Mouse (Mus musculus) intestine, embryonic 15.5 days (tissue): ENCODE results near the gene Efnb2. TPM values are rescaled to one million over a fixed set of nuclear protein-coding genes. Genes with fewer than 3 reads are reported as not detected.
A peak's percentile ranks its signal among the peaks of the same experiment; 100 is the strongest.

Experiments
- ATAC-seq: fragments of 200-750 bp; cut with Nextera tagmentation; 2 replicates; pipeline ENCODE4 v1.8.0; 2017; ENCODE audit warnings: moderate TSS enrichment, moderate library complexity
- H3K27ac ChIP-seq: fragments of 300-500 bp; sonication (generic); 2 replicates; pipeline ENCODE4 v1.5.1; 2015; ENCODE audit warnings: mild to moderate bottlenecking, inconsistent platforms
- H3K27me3 ChIP-seq: fragments of 300-500 bp; sonication (generic); replicated peaks from 2 replicates; pipeline ENCODE4 v1.6.1; 2015; ENCODE audit warnings: inconsistent platforms
- H3K36me3 ChIP-seq: fragments of 300-500 bp; sonication (generic); 2 replicates; pipeline ENCODE4 v1.6.1; 2015; ENCODE audit warnings: inconsistent platforms
- H3K4me1 ChIP-seq: fragments of 300-500 bp; sonication (generic); replicated peaks from 2 replicates; pipeline ENCODE4 v1.6.1; 2015; ENCODE audit warnings: inconsistent platforms
- H3K4me2 ChIP-seq: fragments of 300-500 bp; sonication (generic); replicated peaks from 2 replicates; pipeline ENCODE4 v1.6.1; 2015; ENCODE audit warnings: mild to moderate bottlenecking, inconsistent platforms
- H3K4me3 ChIP-seq: fragments of 300-500 bp; sonication (generic); replicated peaks from 2 replicates; pipeline ENCODE4 v1.5.1; 2015; ENCODE audit warnings: inconsistent platforms
- H3K9ac ChIP-seq: fragments of 300-500 bp; sonication (generic); 2 replicates; pipeline ENCODE4 v1.6.1; 2015; ENCODE audit warnings: inconsistent platforms
- H3K9me3 ChIP-seq: fragments of 300-500 bp; sonication (generic); 2 replicates; pipeline ENCODE4 v1.6.1; 2016; ENCODE audit warnings: inconsistent platforms
- WGBS: fragments of 180-500 bp; shearing (Covaris S2); methylation state at CpG from one replicate; pipeline ENCODE4 v1.1.7; 2015; 5-methylcytosine and 5-hydroxymethylcytosine counted together
- polyA plus RNA-seq: library from polyadenylated mRNA; unstranded; fragments of >200 nt; fragmentation: Nextera tagmentation; extraction: Ambion mirVana; gene quantifications from 2 replicates; pipeline ENCODE4 v1.2.1, GENCODE M21; 2015

The Efnb2 gene
- polyA plus RNA-seq, 1 experiment from 2014 or later = 14.1 TPM

GRCm38 (mm10) chr8:8652388-8652787 lies 8.7 kb downstream of the Efnb2 start:
- Histone ChIP-seq H3K9me3 (no peaks in the 10 kb centered on the region), H3K36me3 (no peaks in the 10 kb centered on the region), H3K4me1 (peaks cover 16% of the 10 kb centered on the region), H3K4me3 (no peak overlapping the region), H3K9ac (no peak overlapping the region), H3K4me2 (no peak overlapping the region), H3K27me3 (no peaks in the 10 kb centered on the region), H3K27ac (no peak overlapping the region)
- 76% methylated on average over 4 of the region's 4 CpGs for WGBS
- ATAC-seq = peak; percentile 74

DNA sequence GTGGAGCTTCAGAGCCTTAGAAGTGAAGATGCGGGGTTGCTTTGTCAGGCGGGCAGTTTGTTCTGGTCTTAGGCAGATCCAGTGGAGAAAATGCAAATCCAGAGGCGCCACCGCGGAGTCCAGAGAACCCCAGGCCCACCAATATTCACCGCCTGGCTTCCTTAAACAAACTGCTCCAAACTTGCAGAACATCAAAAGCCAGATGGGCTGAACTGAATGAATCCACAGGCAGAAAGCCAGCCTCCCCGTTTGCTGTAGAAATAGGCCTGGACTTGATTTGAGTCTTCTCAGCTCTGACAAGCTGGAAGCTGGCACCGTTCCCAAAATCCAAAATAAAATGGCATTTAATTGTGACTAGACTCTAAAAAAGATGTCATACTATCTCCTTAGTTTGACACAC lies 11.1 kb downstream of the Efnb2 start:
- 54% methylated on average over 8 of the region's 8 CpGs for WGBS
- no peak overlapping the region for H3K27ac ChIP-seq
- H3K4me1 ChIP-seq = peaks cover 9% of the 10 kb centered on the region
- H3K4me2 ChIP-seq = no peak overlapping the region
- no peaks in the 10 kb centered on the region for H3K9me3 ChIP-seq
- H3K4me3 ChIP-seq = no peak overlapping the region
- H3K9ac ChIP-seq = no peak overlapping the region
- H3K36me3 ChIP-seq = no peaks in the 10 kb centered on the region
- no peaks in the 10 kb centered on the region for H3K27me3 ChIP-seq
- no peak for ATAC-seq

DNA sequence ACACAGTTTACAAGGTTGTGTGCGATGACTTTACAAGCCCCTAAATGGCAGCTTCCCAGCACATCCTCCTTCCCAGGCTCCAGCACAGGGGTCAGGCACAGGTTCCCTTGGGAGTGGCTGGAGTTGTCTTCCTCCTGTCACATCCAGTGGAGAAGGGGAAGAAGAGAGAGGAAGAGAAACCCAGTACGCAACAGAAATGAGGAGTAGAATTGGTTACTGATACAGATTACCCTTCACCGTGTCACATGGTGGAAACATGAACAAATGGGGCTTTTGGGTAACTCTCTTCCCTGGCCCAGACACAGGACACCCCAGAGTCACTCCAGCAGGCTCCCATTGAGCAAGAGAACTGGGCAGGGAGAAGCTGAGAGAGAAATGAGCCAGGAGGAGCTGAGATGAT lies 11.5 kb downstream of the Efnb2 start:
- H3K4me1 ChIP-seq = peaks cover 9% of the 10 kb centered on the region
- H3K4me2 ChIP-seq = no peak overlapping the region
- no peaks in the 10 kb centered on the region for H3K36me3 ChIP-seq
- no peak overlapping the region for H3K4me3 ChIP-seq
- H3K27me3 ChIP-seq = no peaks in the 10 kb centered on the region
- no peak overlapping the region for H3K27ac ChIP-seq
- 87% methylated on average over 3 of the region's 3 CpGs for WGBS
- no peaks in the 10 kb centered on the region for H3K9me3 ChIP-seq
- no peak overlapping the region for H3K9ac ChIP-seq
- no peak for ATAC-seq

- ATAC-seq = peak; percentile 21; the same call in 1 of the 2 replicates
- H3K27ac ChIP-seq = no peak overlapping the region
- H3K27me3 ChIP-seq = no peaks in the 10 kb centered on the region
- H3K9ac ChIP-seq = no peak overlapping the region
- no peaks in the 10 kb centered on the region for H3K9me3 ChIP-seq
- H3K4me1 ChIP-seq = peaks cover 9% of the 10 kb centered on the region
- H3K4me2 ChIP-seq = no peak overlapping the region
- no peak overlapping the region for H3K4me3 ChIP-seq
- 68% methylated on average over 7 of the region's 7 CpGs for WGBS
- no peaks in the 10 kb centered on the region for H3K36me3 ChIP-seq
Measured at GRCm38 (mm10) chr8:8648686-8649085, 12.4 kb downstream of the Efnb2 start.

- ATAC-seq = 0 out of 2 replicates have a peak, but pooled peaks have one; percentile 23
- Histone ChIP-seq H3K4me3 (no peak overlapping the region), H3K27ac (no peak overlapping the region), H3K9me3 (no peaks in the 10 kb centered on the region), H3K4me2 (no peak overlapping the region), H3K4me1 (peaks cover 6% of the 10 kb centered on the region; the same call in 1 of the 2 replicates), H3K27me3 (no peaks in the 10 kb centered on the region), H3K36me3 (no peaks in the 10 kb centered on the region), H3K9ac (no peak overlapping the region)
- WGBS = 71% methylated on average over 7 of the region's 7 CpGs
Measured at GRCm38 (mm10) chr8:8647824-8648223, 13.2 kb downstream of the Efnb2 start.

DNA sequence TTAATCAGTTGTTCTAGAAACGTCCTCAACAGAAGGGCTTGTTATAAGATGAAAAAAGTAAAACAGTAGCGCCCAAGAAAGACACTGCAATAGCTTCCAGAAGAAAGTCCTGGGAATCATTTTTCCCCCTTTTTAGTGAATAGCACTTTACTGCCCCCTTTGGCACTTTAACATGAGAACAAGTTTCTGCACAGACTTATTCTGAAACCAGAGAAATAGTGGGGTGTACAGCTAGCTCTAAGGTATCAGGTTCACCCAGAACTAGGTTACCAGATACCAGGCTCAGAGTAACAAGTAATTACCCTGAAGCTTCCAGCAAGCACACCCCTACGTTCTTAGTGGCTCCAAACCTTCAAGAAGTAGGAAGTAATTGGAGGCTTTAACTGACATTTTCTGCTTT lies 13.7 kb downstream of the Efnb2 start:
- no peak overlapping the region for H3K4me3 ChIP-seq
- no peak overlapping the region for H3K27ac ChIP-seq
- H3K27me3 ChIP-seq = no peaks in the 10 kb centered on the region
- H3K4me1 ChIP-seq = 0 out of 2 replicates have a peak, but pooled peaks cover 6% of the 10 kb centered on the region
- no peaks in the 10 kb centered on the region for H3K9me3 ChIP-seq
- 64% methylated on average over 3 of the region's 3 CpGs for WGBS
- ATAC-seq = no peak
- no peak overlapping the region for H3K4me2 ChIP-seq
- no peak overlapping the region for H3K9ac ChIP-seq
- no peaks in the 10 kb centered on the region for H3K36me3 ChIP-seq

DNA sequence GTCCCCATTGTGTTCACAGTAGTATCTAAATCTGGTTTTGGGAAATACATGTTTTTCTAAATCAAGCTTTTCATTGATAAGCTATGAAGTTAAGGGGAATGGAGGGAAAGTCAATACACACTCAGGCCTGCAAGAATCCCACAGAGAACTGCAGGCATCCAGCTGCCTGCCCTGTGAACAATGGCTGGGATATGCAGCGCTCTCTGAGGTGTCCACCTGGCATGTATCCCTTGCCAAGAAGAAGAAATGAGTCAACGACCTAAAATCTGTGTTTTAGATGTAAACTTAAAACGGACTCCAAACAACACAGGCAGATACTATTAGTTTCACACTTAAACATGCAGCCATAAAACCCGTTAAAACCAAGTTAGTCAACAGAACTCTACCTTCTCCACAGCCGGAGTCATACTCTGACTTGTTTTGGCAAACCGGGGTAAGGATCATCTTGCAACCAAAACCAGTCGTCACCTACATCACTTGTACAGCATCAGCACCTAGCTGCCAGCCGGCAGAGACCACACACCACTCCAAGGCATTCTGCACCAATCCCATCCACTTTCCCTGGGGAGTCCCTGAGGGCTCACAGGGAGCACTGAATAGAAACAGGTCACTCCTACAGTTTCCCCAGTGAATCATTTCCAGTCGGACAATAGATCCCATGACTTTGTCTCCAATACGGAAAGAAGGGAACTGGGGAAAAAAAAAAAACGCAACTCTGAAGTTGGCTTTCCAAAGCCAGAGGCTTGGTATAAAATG lies 16.7 kb downstream of the Efnb2 start:
- H3K4me2 ChIP-seq = no peak overlapping the region
- H3K27me3 ChIP-seq = no peaks in the 10 kb centered on the region
- no peak overlapping the region for H3K4me3 ChIP-seq
- no peak overlapping the region for H3K9ac ChIP-seq
- no peaks in the 10 kb centered on the region for H3K9me3 ChIP-seq
- H3K4me1 ChIP-seq = 0 out of 2 replicates have a peak, but pooled peaks cover 1% of the 10 kb centered on the region
- H3K27ac ChIP-seq = no peak overlapping the region
- no peak for ATAC-seq
- H3K36me3 ChIP-seq = no peaks in the 10 kb centered on the region
- 79% methylated on average over 11 of the region's 11 CpGs for WGBS

GRCm38 (mm10) chr8:8640264-8640588 lies 20.8 kb downstream of the Efnb2 start:
- H3K9me3 ChIP-seq = no peaks in the 10 kb centered on the region
- H3K36me3 ChIP-seq = no peaks in the 10 kb centered on the region
- no peak overlapping the region for H3K4me2 ChIP-seq
- H3K27ac ChIP-seq = no peak overlapping the region
- no peak overlapping the region for H3K9ac ChIP-seq
- ATAC-seq = no peak
- no peaks in the 10 kb centered on the region for H3K4me1 ChIP-seq
- no peak overlapping the region for H3K4me3 ChIP-seq
- WGBS = 33% methylated on average over 4 of the region's 4 CpGs
- no peaks in the 10 kb centered on the region for H3K27me3 ChIP-seq

DNA sequence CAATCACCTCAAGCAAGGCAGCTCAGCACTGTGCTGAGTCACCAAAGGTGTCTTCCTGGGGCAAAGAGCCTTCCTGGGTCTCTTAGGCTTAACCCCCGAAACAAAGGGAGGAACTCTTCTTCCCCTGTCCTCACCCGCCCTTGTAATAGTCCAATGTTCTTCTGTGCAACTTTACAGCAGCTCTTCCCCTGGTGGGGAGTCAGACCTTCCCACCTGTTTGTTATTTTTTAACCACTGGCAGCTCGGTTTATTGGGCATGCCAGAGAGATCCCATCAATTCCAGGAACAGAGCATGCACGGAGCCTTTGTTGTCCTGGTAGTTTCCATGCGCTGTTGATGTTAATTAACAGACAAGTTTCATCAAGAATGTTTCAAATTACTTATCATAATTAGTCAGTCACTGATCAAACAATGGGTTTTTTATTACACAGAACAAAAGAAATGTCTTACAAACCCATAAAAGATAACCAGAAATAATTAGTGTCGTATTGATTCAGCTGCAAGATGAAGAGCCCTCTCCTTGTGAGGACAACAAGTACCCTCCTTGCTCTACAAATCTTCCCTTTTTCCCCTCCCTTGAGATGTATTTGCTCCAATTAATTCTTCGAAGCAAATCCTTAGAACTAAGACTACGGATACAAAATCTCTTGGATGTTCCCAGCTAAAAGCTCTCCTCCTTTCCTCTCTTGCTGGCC lies 21.3 kb downstream of the Efnb2 start:
- 49% methylated on average over 8 of the region's 8 CpGs for WGBS
- Histone ChIP-seq H3K27ac (no peak overlapping the region), H3K4me1 (no peaks in the 10 kb centered on the region)

DNA sequence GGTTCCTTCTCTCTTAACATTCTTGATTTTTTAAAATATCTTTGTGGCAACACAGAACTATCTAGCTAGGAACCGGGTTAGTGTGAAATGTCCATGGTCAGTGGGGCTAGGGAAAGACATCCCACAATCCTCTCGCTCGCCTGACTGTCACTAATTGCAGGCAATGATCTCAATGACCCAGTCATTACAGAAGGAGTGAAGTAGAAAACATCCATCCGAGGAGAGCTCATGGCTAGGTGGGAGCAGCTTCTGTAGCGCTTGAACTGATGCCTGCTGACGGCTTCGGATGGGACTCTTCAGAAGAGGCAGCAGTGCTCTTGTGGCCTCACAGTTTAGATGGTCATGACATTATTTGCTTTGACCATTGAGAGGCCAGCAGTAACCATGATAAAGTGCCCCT lies 29.6 kb downstream of the Efnb2 start:
- H3K36me3 ChIP-seq = 0 out of 2 replicates have a peak, but pooled peaks cover 3% of the 10 kb centered on the region
- no peak overlapping the region for H3K4me3 ChIP-seq
- no peak for ATAC-seq
- WGBS = 77% methylated on average over 7 of the region's 7 CpGs
- no peaks in the 10 kb centered on the region for H3K9me3 ChIP-seq
- H3K4me1 ChIP-seq = no peaks in the 10 kb centered on the region
- no peak overlapping the region for H3K4me2 ChIP-seq
- H3K9ac ChIP-seq = no peak overlapping the region
- no peaks in the 10 kb centered on the region for H3K27me3 ChIP-seq
- H3K27ac ChIP-seq = no peak overlapping the region

More for the DNA sequence above, 21.3 kb downstream of the Efnb2 start:
- no peak overlapping the region for H3K4me3 ChIP-seq
- H3K4me2 ChIP-seq = no peak overlapping the region
- no peaks in the 10 kb centered on the region for H3K9me3 ChIP-seq
- H3K36me3 ChIP-seq = no peaks in the 10 kb centered on the region
- H3K9ac ChIP-seq = no peak overlapping the region
- ATAC-seq = peak; percentile 58
- H3K27me3 ChIP-seq = no peaks in the 10 kb centered on the region

DNA sequence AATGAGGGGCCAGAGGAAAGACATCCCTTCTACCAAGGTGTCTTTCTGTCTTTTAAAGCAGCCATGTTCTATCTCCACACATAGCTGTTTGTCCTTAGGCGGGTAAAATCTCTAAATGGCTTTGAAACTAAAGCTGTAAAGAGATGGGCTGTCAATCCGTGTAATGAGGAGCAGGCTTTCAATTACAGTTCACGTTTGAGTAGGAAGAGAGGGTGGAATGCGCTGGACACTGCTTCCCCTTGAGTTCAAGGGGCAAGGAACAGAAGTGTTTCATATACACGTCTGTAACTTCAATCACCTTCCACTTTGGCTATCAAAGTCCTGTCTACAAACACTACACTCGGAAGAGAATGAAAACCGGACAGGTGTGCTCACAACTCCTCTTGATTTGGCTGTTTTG lies 37.0 kb downstream of the Efnb2 start:
- no peaks in the 10 kb centered on the region for H3K9me3 ChIP-seq
- H3K4me2 ChIP-seq = no peak overlapping the region
- no peak overlapping the region for H3K9ac ChIP-seq
- H3K27ac ChIP-seq = no peak overlapping the region
- no peak overlapping the region for H3K4me3 ChIP-seq
- no peak for ATAC-seq
- WGBS = 63% methylated on average over 7 of the region's 7 CpGs
- 0 out of 2 replicates have a peak, but pooled peaks cover 13% of the 10 kb centered on the region for H3K36me3 ChIP-seq
- no peaks in the 10 kb centered on the region for H3K27me3 ChIP-seq
- 0 out of 2 replicates have a peak, but pooled peaks cover 2% of the 10 kb centered on the region for H3K4me1 ChIP-seq

GRCm38 (mm10) chr8:8623486-8623885 lies 37.6 kb downstream of the Efnb2 start:
- ATAC-seq = no peak
- WGBS = 61% methylated on average over 8 of the region's 8 CpGs
- Histone ChIP-seq H3K4me3 (no peak overlapping the region), H3K9ac (no peak overlapping the region), H3K27me3 (no peaks in the 10 kb centered on the region), H3K4me2 (no peak overlapping the region), H3K4me1 (0 out of 2 replicates have a peak, but pooled peaks cover 2% of the 10 kb centered on the region), H3K9me3 (no peaks in the 10 kb centered on the region), H3K36me3 (0 out of 2 replicates have a peak, but pooled peaks cover 13% of the 10 kb centered on the region), H3K27ac (no peak overlapping the region)
